Mouse (Mus musculus) heart, postnatal 0 days (tissue): ENCODE results near the gene Fads1. TPM values are rescaled to one million over a fixed set of nuclear protein-coding genes. Genes with fewer than 3 reads are reported as not detected.

Source experiments
- ATAC-seq: fragments of 200-750 bp; cut with Nextera tagmentation; 2 replicates; pipeline ENCODE4 v1.8.0; 2017; ENCODE audit warnings: low read depth, moderate number of reproducible peaks, moderate library complexity; ENCODE audit not compliant: insufficient read depth
- DNase-seq: peaks from one replicate; pipeline ENCODE4 v3.0.0-alpha.2; 2016; ENCODE audit warnings: low spot score
- H3K27ac ChIP-seq: fragments of 300-500 bp; sonication (generic); 2 replicates; pipeline ENCODE4 v1.5.1; 2014; ENCODE audit warnings: low read depth, mild to moderate bottlenecking
- H3K27me3 ChIP-seq: fragments of 300-500 bp; sonication (generic); 2 replicates; pipeline ENCODE4 v1.6.1; 2014; ENCODE audit warnings: low read length, mixed read lengths; ENCODE audit not compliant: control insufficient read depth, insufficient read depth
- H3K36me3 ChIP-seq: fragments of 300-500 bp; sonication (generic); replicated peaks from 2 replicates; pipeline ENCODE4 v1.6.1; 2014; ENCODE audit warnings: low read length, mixed read lengths; ENCODE audit not compliant: control insufficient read depth, insufficient read depth
- H3K4me1 ChIP-seq: fragments of 300-500 bp; sonication (generic); 2 replicates; pipeline ENCODE4 v1.6.1; 2014; ENCODE audit warnings: antibody characterized with exemption; ENCODE audit not compliant: control insufficient read depth, insufficient read depth
- H3K4me2 ChIP-seq: fragments of 300-500 bp; sonication (generic); 2 replicates; pipeline ENCODE4 v1.6.1; 2014; ENCODE audit warnings: low read depth, mild to moderate bottlenecking, low read length, moderate library complexity
- H3K4me3 ChIP-seq: fragments of 300-500 bp; sonication (generic); 2 replicates; pipeline ENCODE4 v1.5.1; 2014; ENCODE audit warnings: low read depth, low read length
- H3K9ac ChIP-seq: fragments of 300-500 bp; sonication (generic); replicated peaks from 2 replicates; pipeline ENCODE4 v1.6.1; 2014; ENCODE audit warnings: low read depth, low read length, mixed read lengths
- H3K9me3 ChIP-seq: fragments of 300-500 bp; sonication (generic); replicated peaks from 2 replicates; pipeline ENCODE4 v1.6.1; 2016; ENCODE audit warnings: low read length; ENCODE audit not compliant: control insufficient read depth
- CTCF ChIP-seq: IDR thresholded peaks from 2 replicates; pipeline ENCODE4 v1.5.1; 2016; ENCODE audit warnings: antibody characterized with exemption, control low read depth, low read depth
- EP300 ChIP-seq: IDR thresholded peaks from 2 replicates; pipeline ENCODE4 v1.6.1; 2016; ENCODE audit warnings: antibody characterized with exemption, low read depth
- WGBS: fragments of 180-500 bp; shearing (Covaris S2); extraction: QIAGEN DNeasy Blood & Tissue Kit; methylation state at CpG from one replicate; pipeline ENCODE4 v1.1.7; 2014; 5-methylcytosine and 5-hydroxymethylcytosine counted together
- polyA plus RNA-seq: library from polyadenylated mRNA; unstranded; fragments of >200 nt; fragmentation: Nextera tagmentation; extraction: Ambion mirVana; gene quantifications from 2 replicates; pipeline ENCODE4 v1.2.1, GENCODE M21; 2015
- total RNA-seq: library from RNA; depleted of rRNA; stranded (reverse); fragments of >200 nt; gene quantifications from 2 replicates; pipeline ENCODE4 v1.2.3, GENCODE M21; 2014; ENCODE audit warnings: low replicate concordance

The Fads1 gene
- total and polyA plus RNA-seq, 2 experiments from 2014 or later, result 22.1 to 60.1 TPM

- no peak for TF ChIP-seq CTCF
- TF ChIP-seq EP300, result no peak
- Histone ChIP-seq H3K4me3 (no peak overlapping the region), H3K27me3 (no peaks in the 10 kb centered on the region), H3K4me2 (peak overlapping the region; percentile 22; the same call in 1 of the 2 replicates), H3K9me3 (no peaks in the 10 kb centered on the region), H3K27ac (0 out of 2 replicates have a peak overlapping the region, but pooled peaks have one; percentile 7), H3K9ac (no peak overlapping the region), H3K36me3 (no peaks in the 10 kb centered on the region), H3K4me1 (0 out of 2 replicates have a peak, but pooled peaks cover 8% of the 10 kb centered on the region)
- peak; percentile 58 for ATAC-seq
- WGBS, result 19% methylated on average over 7 of the region's 7 CpGs
- DNase-seq, result peak; percentile 64
These were observed 5.7 kb upstream of the Fads1 start for GRCm38 (mm10) chr19:10176941-10177372.

- H3K27ac ChIP-seq, result no peak overlapping the region; the same call in 1 of the 2 replicates
- 0 out of 2 replicates have a peak, but pooled peaks cover 18% of the 10 kb centered on the region for H3K4me1 ChIP-seq
- no peak overlapping the region for H3K4me3 ChIP-seq
- no peak overlapping the region for H3K4me2 ChIP-seq
- ATAC-seq, result no peak
- no peaks in the 10 kb centered on the region for H3K27me3 ChIP-seq
- TF ChIP-seq EP300 (no peak), CTCF (no peak)
- WGBS, result 75% methylated on average over 7 of the region's 7 CpGs
- DNase-seq, result no peak
- H3K36me3 ChIP-seq, result peaks cover 8% of the 10 kb centered on the region
- no peak overlapping the region for H3K9ac ChIP-seq
- H3K9me3 ChIP-seq, result no peaks in the 10 kb centered on the region
These were observed 1.5 kb upstream of the Fads1 start for GRCm38 (mm10) chr19:10181225-10181624.

GRCm38 (mm10) chr19:10182142-10182541, 546 bp upstream of the Fads1 start:
- TF ChIP-seq CTCF (no peak), EP300 (no peak)
- no peak for DNase-seq
- WGBS, result 30% methylated on average over 7 of the region's 7 CpGs
- ATAC-seq, result 0 out of 2 replicates have a peak, but pooled peaks have one; percentile 8
- no peaks in the 10 kb centered on the region for H3K27me3 ChIP-seq
- H3K4me2 ChIP-seq, result peak overlapping the region; percentile 74
- H3K9ac ChIP-seq, result no peak overlapping the region
- H3K36me3 ChIP-seq, result peaks cover 17% of the 10 kb centered on the region
- H3K27ac ChIP-seq, result peak overlapping the region; percentile 66
- H3K4me1 ChIP-seq, result 0 out of 2 replicates have a peak, but pooled peaks cover 13% of the 10 kb centered on the region
- H3K4me3 ChIP-seq, result peak overlapping the region; percentile 67
- no peaks in the 10 kb centered on the region for H3K9me3 ChIP-seq

GRCm38 (mm10) chr19:10183299-10183983, 753 bp downstream of the Fads1 start:
- Histone ChIP-seq H3K9ac (peak overlapping the region; percentile 61), H3K27ac (peak overlapping the region; percentile 82), H3K4me2 (peak overlapping the region; percentile 74), H3K4me1 (0 out of 2 replicates have a peak, but pooled peaks cover 10% of the 10 kb centered on the region), H3K36me3 (peaks cover 30% of the 10 kb centered on the region), H3K27me3 (no peaks in the 10 kb centered on the region), H3K4me3 (peak overlapping the region; percentile 67), H3K9me3 (no peaks in the 10 kb centered on the region)
- ATAC-seq (peak; percentile 70), DNase-seq (peak; percentile 83)
- WGBS, result 3% methylated on average over 35 of the region's 35 CpGs
- no peak for TF ChIP-seq CTCF
- TF ChIP-seq EP300, result no peak

- Histone ChIP-seq H3K4me2 (peak overlapping the region; percentile 74), H3K27ac (peak overlapping the region; percentile 82; the same call in 1 of the 2 replicates), H3K9ac (0 out of 2 replicates have a peak overlapping the region, but pooled peaks have one; percentile 61), H3K4me3 (peak overlapping the region; percentile 67), H3K9me3 (no peaks in the 10 kb centered on the region), H3K36me3 (peaks cover 37% of the 10 kb centered on the region), H3K4me1 (0 out of 2 replicates have a peak, but pooled peaks cover 10% of the 10 kb centered on the region), H3K27me3 (no peaks in the 10 kb centered on the region)
- no peak for ATAC-seq
- no peak for DNase-seq
- 30% methylated on average over 12 of the region's 12 CpGs for WGBS
- no peak for TF ChIP-seq EP300
These were observed 1.4 kb downstream of the Fads1 start for GRCm38 (mm10) chr19:10184096-10184495.
